Mouse (Mus musculus) MEL (cell line): Measurements from ENCODE around the gene Spout1. TPM values are rescaled to one million over a fixed set of nuclear protein-coding genes. Genes with fewer than 3 reads are reported as not detected.
"Not testable (repeated sequence)": the region's sequence is repeated elsewhere in the genome, so short reads cannot be mapped to it uniquely, and the experiment has no call there.

Experiments used
- DNase-seq: peaks from one replicate; pipeline ENCODE4 v3.0.0; 2011; ENCODE audit warnings: low read depth, low spot score
- H3K27ac ChIP-seq: 2 replicates; pipeline ENCODE4 v1.5.1; 2012; ENCODE audit warnings: low read depth, mild to moderate bottlenecking, control low read depth, low read length, moderate library complexity; ENCODE audit not compliant: control insufficient read depth
- H3K27me3 ChIP-seq, 2 experiments: fragments of 150-350 bp in 1 of 2; sonication (generic) in 1 of 2; 2 replicates each; pipeline ENCODE4 v1.6.1; 2012; ENCODE audit warnings: low read length in 2 of 2, mild to moderate bottlenecking in 2 of 2, improper control_type of control experiment in 1 of 2, moderate library complexity in 1 of 2; ENCODE audit not compliant: insufficient read depth in 2 of 2, control insufficient read depth in 1 of 2
- H3K36me3 ChIP-seq, 2 experiments: 2 replicates each; pipeline ENCODE4 v1.6.1; 2012 to 2014; ENCODE audit warnings: low read length in 2 of 2, improper control_type of control experiment in 1 of 2, inconsistent platforms in 1 of 2, mild to moderate bottlenecking in 1 of 2; ENCODE audit not compliant: insufficient read depth in 2 of 2, control insufficient read depth in 1 of 2
- H3K4me1 ChIP-seq, 2 experiments: fragments of 150-350 bp in 1 of 2; sonication (generic) in 1 of 2; 2 replicates each; pipeline ENCODE4 v1.6.1; 2012; ENCODE audit warnings: low read length in 2 of 2, improper control_type of control experiment in 1 of 2, mild to moderate bottlenecking in 1 of 2; ENCODE audit not compliant: insufficient read depth in 2 of 2, control insufficient read depth in 1 of 2
- H3K4me3 ChIP-seq, 2 experiments: fragments of 150-350 bp in 1 of 2; sonication (generic) in 1 of 2; 2 replicates each; pipeline ENCODE4 v1.5.1; 2012; ENCODE audit warnings: low read depth in 2 of 2, low read length in 2 of 2, mild to moderate bottlenecking in 2 of 2, moderate library complexity in 2 of 2, control low read depth in 1 of 2, improper control_type of control experiment in 1 of 2; ENCODE audit not compliant: control insufficient read depth in 1 of 2, insufficient read depth in 1 of 2
- H3K79me2 ChIP-seq: 2 replicates; pipeline ENCODE4 v1.6.1; 2012; ENCODE audit warnings: mild to moderate bottlenecking, low read length, moderate library complexity; ENCODE audit not compliant: control insufficient read depth, poor library complexity, insufficient read depth
- H3K9ac ChIP-seq: 2 replicates; pipeline ENCODE4 v1.6.1; 2012; ENCODE audit warnings: low read depth, mild to moderate bottlenecking, control low read depth, low read length, moderate library complexity; ENCODE audit not compliant: control insufficient read depth, poor library complexity, severe bottlenecking
- H3K9me3 ChIP-seq: fragments of 150-350 bp; sonication (generic); replicated peaks from 2 replicates; pipeline ENCODE4 v1.6.1; 2012; ENCODE audit warnings: mild to moderate bottlenecking, low read length, improper control_type of control experiment, moderate library complexity; ENCODE audit not compliant: insufficient read depth
- BHLHE40 ChIP-seq: IDR thresholded peaks from 2 replicates; pipeline ENCODE4 v1.6.1; 2012; ENCODE audit warnings: low read depth, mild to moderate bottlenecking, inconsistent platforms, low read length, improper control_type of control experiment, borderline replicate concordance
- CHD2 ChIP-seq: IDR thresholded peaks from 2 replicates; pipeline ENCODE4 v1.6.1; 2011; ENCODE audit warnings: low read length, improper control_type of control experiment
- CTCF ChIP-seq, 3 experiments: IDR thresholded peaks in 2 of 3; conservative IDR thresholded peaks in 1 of 3; 2 replicates each; pipeline ENCODE4 v1.5.1; 2011 to 2012; ENCODE audit warnings: low read length in 3 of 3, low read depth in 2 of 3, mild to moderate bottlenecking in 2 of 3, improper control_type of control experiment in 1 of 3, inconsistent platforms in 1 of 3, mixed read lengths in 1 of 3, moderate library complexity in 1 of 3; ENCODE audit not compliant: control insufficient read depth in 1 of 3, insufficient read depth in 1 of 3, poor library complexity in 1 of 3, severe bottlenecking in 1 of 3
- EP300 ChIP-seq, 2 experiments: IDR thresholded peaks; 2 replicates each; pipeline ENCODE4 v1.6.1; 2011; ENCODE audit warnings: improper control_type of control experiment in 2 of 2, low read length in 2 of 2, low read depth in 1 of 2, mild to moderate bottlenecking in 1 of 2
- GATA1 ChIP-seq: IDR thresholded peaks from 2 replicates; pipeline ENCODE4 v1.6.1; 2011; ENCODE audit warnings: low read depth, low read length, improper control_type of control experiment
- JUND ChIP-seq: IDR thresholded peaks from 2 replicates; pipeline ENCODE4 v1.6.1; 2011; ENCODE audit warnings: low read depth, mild to moderate bottlenecking, improper control_type of control experiment, low read length
- KAT2A ChIP-seq: conservative IDR thresholded peaks from 2 replicates; pipeline ENCODE4 v1.6.1; 2012; ENCODE audit warnings: low read depth, low read length, improper control_type of control experiment, inconsistent platforms
- MAX ChIP-seq: IDR thresholded peaks from 2 replicates; pipeline ENCODE4 v1.6.1; 2011; ENCODE audit warnings: low read length, improper control_type of control experiment
- MAZ ChIP-seq: IDR thresholded peaks from 2 replicates; pipeline ENCODE4 v1.6.1; 2012; ENCODE audit warnings: low read depth, mild to moderate bottlenecking, inconsistent platforms, low read length, improper control_type of control experiment
- MEF2A ChIP-seq: IDR thresholded peaks from 2 replicates; pipeline ENCODE4 v1.6.1; 2014; ENCODE audit warnings: low read depth, mild to moderate bottlenecking, inconsistent platforms, low read length, improper control_type of control experiment; ENCODE audit not compliant: poor library complexity, insufficient replicate concordance, severe bottlenecking; ENCODE audit errors: extremely low read depth
- MYC ChIP-seq: IDR thresholded peaks from 2 replicates; pipeline ENCODE4 v1.6.1; 2011; ENCODE audit warnings: low read depth, mild to moderate bottlenecking, low read length, improper control_type of control experiment, moderate library complexity
- POLR2AphosphoS2 ChIP-seq: IDR thresholded peaks from 2 replicates; pipeline ENCODE4 v1.6.1; 2011; ENCODE audit warnings: low read length, improper control_type of control experiment
- POLR2AphosphoS5 ChIP-seq: IDR thresholded peaks from 2 replicates; pipeline ENCODE4 v1.6.1; 2012; ENCODE audit warnings: low read depth, borderline replicate concordance, mild to moderate bottlenecking, inconsistent platforms, low read length, moderate library complexity, mixed read lengths
- RCOR1 ChIP-seq: IDR thresholded peaks from 2 replicates; pipeline ENCODE4 v1.6.1; 2012; ENCODE audit warnings: low read depth, mild to moderate bottlenecking, inconsistent platforms, low read length, improper control_type of control experiment
- SMC3 ChIP-seq: IDR thresholded peaks from 2 replicates; pipeline ENCODE4 v1.6.1; 2011; ENCODE audit warnings: low read depth, low read length, improper control_type of control experiment
- TCF12 ChIP-seq: IDR thresholded peaks from 2 replicates; pipeline ENCODE4 v1.6.1; 2014; ENCODE audit warnings: low read depth, mild to moderate bottlenecking, inconsistent platforms, low read length, improper control_type of control experiment, moderate library complexity
- UBTF ChIP-seq: IDR thresholded peaks from 2 replicates; pipeline ENCODE4 v1.6.1; 2012; ENCODE audit warnings: low read depth, mild to moderate bottlenecking, inconsistent platforms, low read length, improper control_type of control experiment, moderate library complexity, borderline replicate concordance; ENCODE audit not compliant: insufficient read depth
- USF1 ChIP-seq: IDR thresholded peaks from 2 replicates; pipeline ENCODE4 v1.6.1; 2014; ENCODE audit warnings: low read depth, mild to moderate bottlenecking, inconsistent platforms, low read length, improper control_type of control experiment, moderate library complexity
- ZC3H11A ChIP-seq: IDR thresholded peaks from 2 replicates; pipeline ENCODE4 v1.6.1; 2012; ENCODE audit warnings: low read depth, mild to moderate bottlenecking, inconsistent platforms, low read length, improper control_type of control experiment
- ZKSCAN1 ChIP-seq: IDR thresholded peaks from 2 replicates; pipeline ENCODE4 v1.6.1; 2012; ENCODE audit warnings: low read depth, mild to moderate bottlenecking, inconsistent platforms, low read length, improper control_type of control experiment, moderate library complexity
- ZMIZ1 ChIP-seq: IDR thresholded peaks from 2 replicates; pipeline ENCODE4 v1.6.1; 2012; ENCODE audit warnings: low read depth, mild to moderate bottlenecking, inconsistent platforms, low read length, improper control_type of control experiment, moderate library complexity
- ZNF384 ChIP-seq: IDR thresholded peaks from 2 replicates; pipeline ENCODE4 v1.6.1; 2012; ENCODE audit warnings: low read depth, mild to moderate bottlenecking, inconsistent platforms, low read length, improper control_type of control experiment
- polyA plus RNA-seq, 2 experiments: library from polyadenylated mRNA; stranded (reverse) in 1 of 2; unstranded in 1 of 2; fragments of >175 nt in 1 of 2; fragments of >200 nt in 1 of 2; gene quantifications; 2 replicates each; pipeline versions ENCODE4 v1.2.1 to v1.2.4; 2012; ENCODE audit warnings: low replicate concordance in 2 of 2, low read depth in 1 of 2; ENCODE audit not compliant: insufficient read length in 2 of 2, insufficient read depth in 1 of 2, missing spikeins in 1 of 2
- total RNA-seq: library from RNA; depleted of rRNA; stranded (reverse); fragments of 300-350 nt; gene quantifications from 2 replicates; pipeline ENCODE4 v1.2.3, GENCODE M21; 2012

The Spout1 gene
- total and polyA plus RNA-seq, 3 experiments, result 83.6 to 220 (median 103) TPM

DNA sequence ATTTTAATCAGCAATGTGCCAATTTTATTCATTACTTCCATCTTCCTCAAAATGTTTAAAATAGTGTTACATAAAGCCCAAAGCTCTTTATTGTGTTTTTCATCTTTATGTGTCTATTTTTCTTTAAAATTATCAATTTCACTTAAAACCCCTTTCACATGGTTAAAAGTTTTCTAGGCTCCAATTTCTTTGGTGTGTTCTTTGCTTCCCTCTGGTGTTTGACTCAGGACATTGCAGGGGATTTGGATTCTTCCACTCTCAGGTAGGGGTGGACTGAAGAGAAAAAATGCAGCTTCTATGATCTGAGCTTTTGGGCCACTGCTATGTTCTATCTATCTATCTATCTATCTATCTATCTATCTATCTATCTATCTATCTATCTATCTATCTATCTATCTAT is 16.4 kb downstream of the Spout1 start (continued):
- no peak for TF ChIP-seq TCF12
- TF ChIP-seq MYC, result peak; percentile 65; the same call in 1 of the 2 replicates
- no peak for TF ChIP-seq MAZ
- no peak for TF ChIP-seq ZKSCAN1
- no peak for TF ChIP-seq USF1
- TF ChIP-seq GATA1, result no peak
- TF ChIP-seq ZMIZ1, result no peak
- no peak for TF ChIP-seq JUND
- peak; percentile 51; the same call in 1 of the 2 replicates for TF ChIP-seq ZNF384

DNA sequence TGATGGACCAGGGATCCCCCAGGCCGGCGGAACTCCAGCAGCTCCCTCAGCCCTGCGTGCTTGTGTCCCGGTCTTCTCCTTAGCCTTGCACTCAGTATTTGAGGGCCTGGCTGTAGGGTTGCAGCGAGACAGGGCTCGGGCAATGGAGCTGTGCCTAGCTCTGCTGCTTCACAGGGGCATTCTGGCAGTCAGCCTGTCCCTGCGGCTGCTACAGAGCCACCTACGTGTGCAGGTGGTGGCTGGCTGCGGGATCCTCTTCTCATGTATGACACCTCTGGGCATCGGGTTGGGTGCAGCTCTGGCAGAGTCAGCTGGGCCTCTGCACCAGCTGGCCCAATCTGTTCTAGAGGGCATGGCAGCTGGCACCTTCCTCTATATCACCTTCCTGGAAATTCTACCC is 18.4 kb downstream of the Spout1 start:
- H3K9me3 ChIP-seq, H3K9ac ChIP-seq, H3K79me2 ChIP-seq, H3K4me1 ChIP-seq, H3K36me3 ChIP-seq, H3K4me3 ChIP-seq, DNase-seq, H3K27me3 ChIP-seq, H3K27ac ChIP-seq: not testable (repeated sequence)

- Histone ChIP-seq H3K4me3 (no peak overlapping the region), H3K9ac (no peak overlapping the region), H3K27me3 (no peaks in the 10 kb centered on the region), H3K27ac (no peak overlapping the region), H3K79me2 (no peaks in the 10 kb centered on the region), H3K9me3 (no peaks in the 10 kb centered on the region), H3K36me3 (peaks cover 0 to 2% of the 10 kb centered on the region in 2 experiments; a peak in 1 of 4 replicates), H3K4me1 (no peaks in the 10 kb centered on the region)
- no peak for DNase-seq
- TF ChIP-seq POLR2AphosphoS2 (no peak; the same call in 1 of the 2 replicates), MAZ (no peak), GATA1 (no peak), CHD2 (no peak), RCOR1 (no peak), JUND (no peak), ZMIZ1 (no peak), POLR2AphosphoS5 (no peak), BHLHE40 (no peak)
Observed at GRCm38 (mm10) chr2:30152616-30153015, 25.6 kb downstream of the Spout1 start.

- Histone ChIP-seq H3K4me1 (no peaks in the 10 kb centered on the region), H3K9me3 (no peaks in the 10 kb centered on the region), H3K9ac (no peak overlapping the region), H3K27me3 (no peaks in the 10 kb centered on the region), H3K36me3 (peaks cover 0 to 2% of the 10 kb centered on the region in 2 experiments; a peak in 1 of 4 replicates)
- no peak for DNase-seq
- TF ChIP-seq MAX, result no peak
- no peak for TF ChIP-seq RCOR1
- no peak for TF ChIP-seq ZNF384
- no peak for TF ChIP-seq MAZ
- TF ChIP-seq MEF2A, result no peak
- no peak for TF ChIP-seq EP300 (IDR thresholded peaks at IDR 0.05; ENCODE audit: low read depth in 1 of 2, low read length in 2 of 2)
- no peak for TF ChIP-seq CTCF (IDR thresholded peaks at IDR 0.05 in 2 of 3, conservative IDR thresholded peaks at IDR 0.05 in 1 of 3; ENCODE audit: control insufficient read depth in 1 of 3, insufficient read depth in 1 of 3, low read depth in 2 of 3, low read length in 3 of 3, poor library complexity in 1 of 3, severe bottlenecking in 1 of 3)
- TF ChIP-seq UBTF, result no peak
- TF ChIP-seq ZKSCAN1, result no peak
- TF ChIP-seq KAT2A, result no peak
- TF ChIP-seq SMC3, result no peak
- no peak for TF ChIP-seq ZC3H11A
- TF ChIP-seq POLR2AphosphoS2, result no peak
- TF ChIP-seq, all 39 proteins: peak for 0
- Histone ChIP-seq H3K27ac (no peak overlapping the region), H3K79me2 (no peaks in the 10 kb centered on the region), H3K4me3 (no peak overlapping the region)
Observed at GRCm38 (mm10) chr2:30151840-30152239, 26.4 kb downstream of the Spout1 start.
